Mouse (Mus musculus) heart, embryonic 14.5 days (tissue): Measurements from ENCODE around the gene H3f3a. TPM values are rescaled to one million over a fixed set of nuclear protein-coding genes. Genes with fewer than 3 reads are reported as not detected.
"Not testable (repeated sequence)": the region's sequence is repeated elsewhere in the genome, so short reads cannot be mapped to it uniquely, and the experiment has no call there.

ENCODE experiments used
- ATAC-seq: fragments of 200-750 bp; cut with Nextera tagmentation; 2 replicates; pipeline ENCODE4 v1.8.0; 2017; ENCODE audit warnings: low read depth, moderate TSS enrichment; ENCODE audit not compliant: insufficient number of reproducible peaks, insufficient read depth, low FRiP score
- H3K27ac ChIP-seq, 2 experiments: fragments of 200-500 bp in 1 of 2; fragments of 300-500 bp in 1 of 2; sonication (generic) in 1 of 2; replicated peaks in 1 of 2; 2 replicates each; pipeline ENCODE4 v1.5.1; 2012 to 2014; ENCODE audit warnings: low read depth in 2 of 2, low read length in 2 of 2, control low read depth in 1 of 2, mild to moderate bottlenecking in 1 of 2, mixed read lengths in 1 of 2; ENCODE audit not compliant: control insufficient read depth in 1 of 2, insufficient read depth in 1 of 2
- H3K27me3 ChIP-seq: fragments of 300-500 bp; sonication (generic); 2 replicates; pipeline ENCODE4 v1.6.1; 2014; ENCODE audit warnings: mild to moderate bottlenecking, low read length, control low read depth; ENCODE audit not compliant: control insufficient read depth, insufficient read depth
- H3K36me3 ChIP-seq: fragments of 300-500 bp; sonication (generic); 2 replicates; pipeline ENCODE4 v1.6.1; 2014; ENCODE audit warnings: mild to moderate bottlenecking, control low read depth, low read length, mixed read lengths; ENCODE audit not compliant: control insufficient read depth, insufficient read depth
- H3K4me1 ChIP-seq, 2 experiments: fragments of 200-500 bp in 1 of 2; fragments of 300-500 bp in 1 of 2; sonication (generic) in 1 of 2; 2 replicates each; pipeline ENCODE4 v1.6.1; 2012 to 2014; ENCODE audit warnings: low read length in 2 of 2, control low read depth in 1 of 2, mixed read lengths in 1 of 2; ENCODE audit not compliant: control insufficient read depth in 2 of 2, insufficient read depth in 2 of 2
- H3K4me2 ChIP-seq: fragments of 300-500 bp; sonication (generic); 2 replicates; pipeline ENCODE4 v1.6.1; 2014; ENCODE audit warnings: mild to moderate bottlenecking, low read length
- H3K4me3 ChIP-seq, 2 experiments: fragments of 200-500 bp in 1 of 2; fragments of 300-500 bp in 1 of 2; sonication (generic) in 1 of 2; 2 replicates each; pipeline ENCODE4 v1.5.1; 2012 to 2014; ENCODE audit warnings: low read length in 2 of 2, mild to moderate bottlenecking in 2 of 2, control low read depth in 1 of 2, low read depth in 1 of 2, moderate library complexity in 1 of 2; ENCODE audit not compliant: control insufficient read depth in 1 of 2, insufficient read depth in 1 of 2
- H3K9ac ChIP-seq: fragments of 300-500 bp; sonication (generic); 2 replicates; pipeline ENCODE4 v1.6.1; 2014; ENCODE audit warnings: mild to moderate bottlenecking, low read length
- H3K9me3 ChIP-seq: fragments of 300-500 bp; sonication (generic); 2 replicates; pipeline ENCODE4 v1.6.1; 2016; ENCODE audit warnings: low read length, control low read depth; ENCODE audit not compliant: control insufficient read depth
- WGBS: fragments of 180-500 bp; shearing (Covaris S2); extraction: QIAGEN DNeasy Blood & Tissue Kit; methylation state at CpG from one replicate; pipeline ENCODE4 v1.1.7; 2014; 5-methylcytosine and 5-hydroxymethylcytosine counted together
- polyA plus RNA-seq: library from polyadenylated mRNA; unstranded; fragments of >200 nt; fragmentation: Nextera tagmentation; extraction: Ambion mirVana; gene quantifications from 2 replicates; pipeline ENCODE4 v1.2.1, GENCODE M21; 2014

The H3f3a gene
- polyA plus RNA-seq, 1 experiment from 2014 or later: 1,827 TPM

- H3K27ac ChIP-seq: peak overlapping the region; percentile 88 to 100
- 0 out of 2 replicates have a peak, but pooled peaks have one; percentile 28 for ATAC-seq
- H3K4me1 ChIP-seq: peaks cover 15 to 32% of the 10 kb centered on the region in 2 experiments
- under 1% methylated on average over 9 of the region's 9 CpGs for WGBS
- H3K36me3 ChIP-seq: no peaks in the 10 kb centered on the region
- H3K4me3 ChIP-seq: peak overlapping the region; percentile 31 to 34
- H3K9me3 ChIP-seq: no peaks in the 10 kb centered on the region
- H3K9ac ChIP-seq: peak overlapping the region; percentile 70
- no peaks in the 10 kb centered on the region for H3K27me3 ChIP-seq
- H3K4me2 ChIP-seq: peak overlapping the region; percentile 78
These were observed 34.4 kb upstream of the H3f3a start for GRCm38 (mm10) chr1:180848114-180848510.

- Histone ChIP-seq H3K9me3 (no peaks in the 10 kb centered on the region), H3K27me3 (no peaks in the 10 kb centered on the region), H3K9ac (no peak overlapping the region), H3K4me3 (no peak overlapping the region), H3K36me3 (no peaks in the 10 kb centered on the region), H3K4me1 (0 out of 4 replicates have a peak, but pooled peaks cover 0 to 2% of the 10 kb centered on the region in 2 experiments), H3K4me2 (no peak overlapping the region), H3K27ac (no peak overlapping the region)
- 82% methylated on average over 8 of the region's 8 CpGs for WGBS
- ATAC-seq: no peak
These were observed 28.0 kb upstream of the H3f3a start for GRCm38 (mm10) chr1:180841561-180842300.

GRCm38 (mm10) chr1:180839201-180839910 is 25.6 kb upstream of the H3f3a start:
- 67% methylated on average over 8 of the region's 8 CpGs for WGBS
- Histone ChIP-seq H3K4me2 (no peak overlapping the region), H3K27me3 (no peaks in the 10 kb centered on the region), H3K4me1 (0 out of 4 replicates have a peak, but pooled peaks cover 0 to 2% of the 10 kb centered on the region in 2 experiments), H3K4me3 (no peak overlapping the region), H3K9ac (no peak overlapping the region), H3K36me3 (no peaks in the 10 kb centered on the region), H3K9me3 (no peaks in the 10 kb centered on the region), H3K27ac (no peak overlapping the region)
- ATAC-seq: no peak

GRCm38 (mm10) chr1:180838014-180838413 is 24.3 kb upstream of the H3f3a start:
- WGBS: 63% methylated on average over 6 of the region's 6 CpGs
- H3K4me2 ChIP-seq: no peak overlapping the region

GRCm38 (mm10) chr1:180837186-180837585 is 23.4 kb upstream of the H3f3a start:
- Histone ChIP-seq H3K9me3 (no peaks in the 10 kb centered on the region), H3K36me3 (no peaks in the 10 kb centered on the region), H3K9ac (no peak overlapping the region), H3K27me3 (no peaks in the 10 kb centered on the region), H3K4me3 (no peak overlapping the region), H3K4me2 (no peak overlapping the region), H3K27ac (no peak overlapping the region), H3K4me1 (0 out of 4 replicates have a peak, but pooled peaks cover 0 to 2% of the 10 kb centered on the region in 2 experiments)
- ATAC-seq: no peak
- 62% methylated on average over 5 of the region's 5 CpGs for WGBS

More at GRCm38 (mm10) chr1:180838014-180838413, 24.3 kb upstream of the H3f3a start:
- no peak overlapping the region for H3K9ac ChIP-seq
- no peaks in the 10 kb centered on the region for H3K36me3 ChIP-seq
- H3K27me3 ChIP-seq: no peaks in the 10 kb centered on the region
- ATAC-seq: no peak
- no peaks in the 10 kb centered on the region for H3K9me3 ChIP-seq
- H3K4me3 ChIP-seq: no peak overlapping the region
- H3K27ac ChIP-seq: no peak overlapping the region
- 0 out of 4 replicates have a peak, but pooled peaks cover 0 to 2% of the 10 kb centered on the region in 2 experiments for H3K4me1 ChIP-seq

- not testable (repeated sequence) for H3K36me3 ChIP-seq, H3K9ac ChIP-seq, H3K4me1 ChIP-seq, H3K4me2 ChIP-seq, H3K27me3 ChIP-seq, ATAC-seq, H3K27ac ChIP-seq, H3K4me3 ChIP-seq, H3K9me3 ChIP-seq
- WGBS: 91% methylated on average over 8 of the region's 8 CpGs
These were observed 22.7 kb upstream of the H3f3a start for GRCm38 (mm10) chr1:180836467-180836866.

- Histone ChIP-seq H3K27ac (no peak overlapping the region), H3K4me2 (no peak overlapping the region), H3K9ac (no peak overlapping the region), H3K4me3 (no peak overlapping the region), H3K27me3 (no peaks in the 10 kb centered on the region), H3K36me3 (no peaks in the 10 kb centered on the region), H3K4me1 (peaks cover 6 to 9% of the 10 kb centered on the region in 2 experiments), H3K9me3 (no peaks in the 10 kb centered on the region)
- no peak for ATAC-seq
- WGBS: 85% methylated on average over 10 of the region's 10 CpGs
These were observed 21.7 kb upstream of the H3f3a start for GRCm38 (mm10) chr1:180835273-180836015.
